Mouse (Mus musculus) heart, embryonic 12.5 days (tissue): ENCODE measurements around the gene Slc24a3. TPM values are rescaled to one million over a fixed set of nuclear protein-coding genes. Genes with fewer than 3 reads are reported as not detected.

Experiments used
- ATAC-seq: fragments of 200-750 bp; cut with Nextera tagmentation; 2 replicates; pipeline ENCODE4 v1.8.0; 2017; ENCODE audit warnings: moderate TSS enrichment, moderate library complexity; ENCODE audit not compliant: insufficient number of reproducible peaks, low FRiP score
- H3K27ac ChIP-seq: fragments of 300-500 bp; sonication (generic); 2 replicates; pipeline ENCODE4 v1.5.1; 2016; ENCODE audit warnings: mild to moderate bottlenecking, moderate library complexity; ENCODE audit not compliant: poor library complexity, severe bottlenecking
- H3K27me3 ChIP-seq: fragments of 300-500 bp; sonication (generic); replicated peaks from 2 replicates; pipeline ENCODE4 v1.6.1; 2016; ENCODE audit warnings: mild to moderate bottlenecking, moderate library complexity
- H3K36me3 ChIP-seq: fragments of 300-500 bp; sonication (generic); 2 replicates; pipeline ENCODE4 v1.6.1; 2016; ENCODE audit warnings: mild to moderate bottlenecking, moderate library complexity
- H3K4me1 ChIP-seq: fragments of 300-500 bp; sonication (generic); replicated peaks from 2 replicates; pipeline ENCODE4 v1.6.1; 2016; ENCODE audit warnings: mild to moderate bottlenecking
- H3K4me2 ChIP-seq: fragments of 300-500 bp; sonication (generic); 2 replicates; pipeline ENCODE4 v1.6.1; 2016; ENCODE audit warnings: mild to moderate bottlenecking, moderate library complexity
- H3K4me3 ChIP-seq: fragments of 300-500 bp; sonication (generic); 2 replicates; pipeline ENCODE4 v1.5.1; 2016; ENCODE audit warnings: mild to moderate bottlenecking
- H3K9ac ChIP-seq: fragments of 300-500 bp; sonication (generic); 2 replicates; pipeline ENCODE4 v1.6.1; 2016; ENCODE audit warnings: mild to moderate bottlenecking, moderate library complexity
- H3K9me3 ChIP-seq: fragments of 300-500 bp; sonication (generic); replicated peaks from 2 replicates; pipeline ENCODE4 v1.6.1; 2016; ENCODE audit warnings: mild to moderate bottlenecking, moderate library complexity
- WGBS: fragments of 180-500 bp; shearing (Covaris S2); methylation state at CpG from one replicate; pipeline ENCODE4 v1.1.7; 2016; 5-methylcytosine and 5-hydroxymethylcytosine counted together
- polyA plus RNA-seq: library from polyadenylated mRNA; unstranded; fragments of >200 nt; fragmentation: Nextera tagmentation; extraction: Ambion mirVana; gene quantifications from 2 replicates; pipeline ENCODE4 v1.2.1, GENCODE M21; 2016

The Slc24a3 gene
- polyA plus RNA-seq, 1 experiment from 2014 or later: 2.9 TPM

DNA sequence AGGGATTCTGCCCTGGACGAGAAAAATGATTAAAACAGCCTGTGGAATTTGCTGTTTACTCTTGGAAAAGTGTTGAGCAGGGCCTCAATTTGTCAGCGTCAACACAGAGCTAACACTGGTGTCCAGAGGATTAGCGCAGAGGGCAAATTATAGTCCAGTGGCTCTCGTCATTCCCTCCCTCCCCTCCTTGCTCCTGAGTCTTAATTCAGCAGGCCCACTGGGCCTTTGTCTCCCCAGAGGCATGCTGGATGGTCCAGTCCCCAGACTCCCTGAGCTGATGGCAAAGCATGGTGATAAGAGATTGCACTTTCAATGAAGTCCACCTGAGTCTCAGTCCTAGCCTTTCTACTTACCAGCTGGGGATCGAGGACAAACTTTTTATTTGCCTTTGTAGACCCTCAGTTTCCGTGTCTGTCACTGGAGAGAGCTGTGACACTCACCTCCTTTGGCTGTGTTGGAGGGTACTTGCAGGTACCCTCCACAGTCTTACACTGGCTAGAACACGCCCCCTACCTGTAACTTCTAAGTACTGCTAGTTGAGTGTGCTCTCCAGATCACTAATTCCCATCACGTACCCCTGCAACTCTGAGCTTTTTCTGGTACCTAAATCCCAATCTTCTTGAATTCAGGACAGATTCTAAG lies 289.7 kb downstream of the Slc24a3 start:
- H3K9me3 ChIP-seq: no peaks in the 10 kb centered on the region
- WGBS: 47% methylated on average over 8 of the region's 8 CpGs
- H3K27ac ChIP-seq: no peak overlapping the region
- no peaks in the 10 kb centered on the region for H3K27me3 ChIP-seq
- H3K4me1 ChIP-seq: peaks cover 11% of the 10 kb centered on the region; the same call in 1 of the 2 replicates
- ATAC-seq: no peak
- no peak overlapping the region for H3K9ac ChIP-seq
- H3K4me3 ChIP-seq: no peak overlapping the region
- H3K36me3 ChIP-seq: no peaks in the 10 kb centered on the region
- H3K4me2 ChIP-seq: no peak overlapping the region

DNA sequence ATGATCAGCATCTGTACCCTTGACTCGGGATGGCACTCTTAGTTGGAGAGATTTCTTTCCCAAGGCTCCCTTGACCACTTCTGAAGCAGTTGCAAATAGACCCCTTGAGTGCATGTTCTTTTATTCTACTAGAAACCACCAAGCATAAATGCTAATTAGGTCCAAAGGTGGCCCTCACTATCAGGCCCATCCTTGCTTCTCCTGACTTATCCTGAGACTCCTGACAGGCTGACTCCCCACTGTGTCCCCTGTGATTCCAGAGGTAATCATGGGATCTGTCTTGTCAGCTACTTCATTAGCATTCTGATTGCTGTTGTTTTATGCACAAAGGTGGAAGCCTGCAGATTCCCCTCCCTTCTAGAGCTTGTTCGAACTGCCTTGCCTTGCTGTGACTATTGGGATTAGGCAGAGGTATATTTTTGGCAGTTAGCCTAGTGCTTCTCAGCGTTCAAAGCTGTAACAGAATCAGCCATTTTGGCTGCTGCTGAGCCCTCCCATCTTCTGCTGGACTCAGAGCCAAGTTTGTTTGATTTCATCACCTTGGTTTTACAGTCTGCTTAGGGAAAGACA lies 293.4 kb downstream of the Slc24a3 start:
- WGBS: 35% methylated on average over 3 of the region's 3 CpGs
- Histone ChIP-seq H3K9me3 (no peaks in the 10 kb centered on the region), H3K4me2 (no peak overlapping the region), H3K4me1 (peaks cover 11% of the 10 kb centered on the region; the same call in 1 of the 2 replicates), H3K36me3 (no peaks in the 10 kb centered on the region), H3K4me3 (no peak overlapping the region), H3K9ac (no peak overlapping the region), H3K27me3 (no peaks in the 10 kb centered on the region), H3K27ac (no peak overlapping the region)
- ATAC-seq: no peak

DNA sequence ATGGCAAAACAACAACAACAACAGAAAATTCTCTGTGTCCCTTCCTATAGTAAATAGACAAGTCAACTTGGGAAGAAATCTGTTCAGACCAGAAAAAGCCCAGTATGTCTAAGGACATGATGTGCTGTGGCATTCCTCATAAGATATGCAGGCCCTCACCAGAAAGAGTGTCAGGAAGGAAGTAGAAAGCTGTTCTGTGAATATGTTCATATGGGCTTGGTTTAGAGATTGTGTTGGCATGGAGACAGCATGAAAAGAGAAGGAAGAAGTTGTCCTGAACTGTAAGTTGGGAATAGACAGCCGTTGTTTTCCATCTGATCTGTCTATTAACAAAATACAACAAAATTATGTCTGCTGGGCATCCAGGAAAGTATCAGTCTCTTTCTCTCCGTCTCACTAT lies 294.7 kb downstream of the Slc24a3 start:
- WGBS: 79% methylated on average over 2 of the region's 2 CpGs

DNA sequence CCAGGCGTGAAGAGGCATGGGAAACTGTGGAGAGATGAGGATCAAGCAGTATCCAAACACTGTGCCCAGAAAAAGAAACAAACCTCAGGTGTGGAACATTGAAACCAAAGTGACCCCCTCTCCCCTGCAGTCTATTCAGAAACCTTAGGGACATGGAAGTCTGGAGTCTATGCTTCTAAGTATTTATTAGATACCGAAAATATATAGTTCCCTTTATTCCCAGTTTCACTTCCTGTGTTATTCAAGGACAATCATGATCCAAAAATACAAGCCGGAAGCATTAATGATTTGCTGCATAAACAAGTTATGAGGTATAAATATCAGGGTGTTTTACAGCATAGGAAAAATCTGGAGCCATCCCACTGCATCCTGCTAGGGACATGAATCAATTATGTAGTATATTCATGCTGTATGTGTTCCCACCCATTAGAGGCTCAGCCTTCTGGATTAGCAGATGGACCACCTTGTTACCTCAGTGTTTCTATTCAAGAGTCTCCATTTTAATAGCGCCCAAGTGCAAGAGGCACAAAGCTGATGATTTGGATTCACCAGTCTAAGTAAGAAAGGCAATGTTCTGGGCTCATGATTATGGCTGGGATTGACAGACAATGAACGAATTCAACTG lies 301.3 kb downstream of the Slc24a3 start:
- no peaks in the 10 kb centered on the region for H3K9me3 ChIP-seq
- no peak overlapping the region for H3K4me2 ChIP-seq

More for the DNA sequence above, 294.7 kb downstream of the Slc24a3 start:
- ATAC-seq: no peak
- no peak overlapping the region for H3K4me3 ChIP-seq
- no peaks in the 10 kb centered on the region for H3K9me3 ChIP-seq
- peaks cover 11% of the 10 kb centered on the region; the same call in 1 of the 2 replicates for H3K4me1 ChIP-seq
- no peaks in the 10 kb centered on the region for H3K27me3 ChIP-seq
- no peak overlapping the region for H3K27ac ChIP-seq
- no peak overlapping the region for H3K4me2 ChIP-seq
- no peaks in the 10 kb centered on the region for H3K36me3 ChIP-seq
- H3K9ac ChIP-seq: no peak overlapping the region

DNA sequence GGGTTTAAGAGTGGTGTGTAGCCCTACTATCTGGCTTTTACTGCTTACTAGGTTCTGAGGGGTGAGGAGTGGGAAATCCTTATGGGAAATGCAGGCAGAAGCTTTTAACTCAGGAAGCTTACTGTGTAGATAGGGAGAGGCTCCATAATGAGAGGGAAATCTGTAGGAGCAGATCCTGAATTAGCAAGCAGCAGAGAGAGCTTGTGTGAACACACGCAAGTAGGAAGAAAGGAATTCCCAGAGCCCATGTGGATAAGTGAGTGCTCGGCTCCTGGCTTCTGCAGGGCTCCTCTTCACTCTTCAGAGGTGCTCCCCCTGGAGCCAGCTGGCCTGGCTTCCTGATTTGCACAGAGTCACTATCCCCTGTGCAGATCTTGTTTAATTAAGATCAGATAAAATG lies 309.9 kb downstream of the Slc24a3 start:
- no peak for ATAC-seq
- Histone ChIP-seq H3K9me3 (no peaks in the 10 kb centered on the region), H3K4me2 (no peak overlapping the region), H3K27ac (no peak overlapping the region), H3K4me3 (no peak overlapping the region), H3K27me3 (no peaks in the 10 kb centered on the region), H3K36me3 (no peaks in the 10 kb centered on the region), H3K4me1 (no peaks in the 10 kb centered on the region), H3K9ac (no peak overlapping the region)
- 39% methylated on average over 2 of the region's 2 CpGs for WGBS

More for the DNA sequence above, 301.3 kb downstream of the Slc24a3 start:
- Histone ChIP-seq H3K4me3 (no peak overlapping the region), H3K27ac (no peak overlapping the region), H3K9ac (no peak overlapping the region), H3K36me3 (no peaks in the 10 kb centered on the region), H3K27me3 (no peaks in the 10 kb centered on the region), H3K4me1 (no peaks in the 10 kb centered on the region)
- 77% methylated on average over 5 of the region's 5 CpGs for WGBS
- no peak for ATAC-seq

DNA sequence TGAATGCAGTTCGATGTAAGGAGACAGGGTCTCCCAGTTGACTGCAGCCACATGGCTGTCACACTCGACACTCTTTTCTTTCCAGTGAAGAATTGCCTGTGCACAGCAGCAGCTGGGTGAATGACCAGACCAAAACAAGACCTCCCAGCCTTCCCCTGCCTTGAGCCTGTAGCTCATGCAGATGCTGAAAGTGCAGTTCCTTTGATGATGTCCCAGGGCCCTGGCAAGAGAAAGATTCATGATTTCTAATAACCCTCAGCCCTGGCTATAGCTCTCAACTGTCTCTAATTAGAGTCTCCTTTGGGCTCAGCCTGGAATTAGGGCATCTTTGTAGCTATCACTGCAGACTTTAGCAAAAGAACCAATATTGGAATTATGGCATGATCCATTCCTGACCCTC lies 312.1 kb downstream of the Slc24a3 start:
- 82% methylated on average over 2 of the region's 2 CpGs for WGBS

DNA sequence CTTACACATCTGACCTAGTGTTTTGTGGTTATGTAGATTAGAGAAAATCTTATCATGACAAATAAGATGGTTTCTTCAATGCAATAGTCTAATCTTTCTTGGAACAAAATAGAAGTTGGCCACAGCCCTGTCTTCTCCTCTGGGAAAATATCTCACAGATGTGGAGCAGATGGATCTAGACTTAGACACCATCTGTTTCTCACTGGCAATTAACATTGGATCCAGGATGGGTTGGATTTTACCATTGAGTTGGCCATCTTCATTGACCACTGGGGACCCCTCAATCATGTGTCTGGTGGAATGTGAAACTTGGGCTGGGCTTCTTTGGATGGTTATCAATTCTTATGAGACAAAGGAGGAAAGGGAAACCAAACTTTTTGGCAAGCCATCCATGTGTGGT lies 332.7 kb downstream of the Slc24a3 start:
- no peak overlapping the region for H3K27ac ChIP-seq
- H3K4me1 ChIP-seq: 0 out of 2 replicates have a peak, but pooled peaks cover 3% of the 10 kb centered on the region
- H3K36me3 ChIP-seq: no peaks in the 10 kb centered on the region
- H3K4me2 ChIP-seq: no peak overlapping the region
- H3K9ac ChIP-seq: no peak overlapping the region
- no peaks in the 10 kb centered on the region for H3K27me3 ChIP-seq
- H3K4me3 ChIP-seq: no peak overlapping the region
- no peak for ATAC-seq
- H3K9me3 ChIP-seq: no peaks in the 10 kb centered on the region

More for the DNA sequence above, 312.1 kb downstream of the Slc24a3 start:
- Histone ChIP-seq H3K4me1 (no peaks in the 10 kb centered on the region), H3K9ac (no peak overlapping the region), H3K9me3 (no peaks in the 10 kb centered on the region), H3K4me2 (no peak overlapping the region), H3K27ac (no peak overlapping the region), H3K4me3 (no peak overlapping the region), H3K27me3 (no peaks in the 10 kb centered on the region), H3K36me3 (no peaks in the 10 kb centered on the region)
- no peak for ATAC-seq

DNA sequence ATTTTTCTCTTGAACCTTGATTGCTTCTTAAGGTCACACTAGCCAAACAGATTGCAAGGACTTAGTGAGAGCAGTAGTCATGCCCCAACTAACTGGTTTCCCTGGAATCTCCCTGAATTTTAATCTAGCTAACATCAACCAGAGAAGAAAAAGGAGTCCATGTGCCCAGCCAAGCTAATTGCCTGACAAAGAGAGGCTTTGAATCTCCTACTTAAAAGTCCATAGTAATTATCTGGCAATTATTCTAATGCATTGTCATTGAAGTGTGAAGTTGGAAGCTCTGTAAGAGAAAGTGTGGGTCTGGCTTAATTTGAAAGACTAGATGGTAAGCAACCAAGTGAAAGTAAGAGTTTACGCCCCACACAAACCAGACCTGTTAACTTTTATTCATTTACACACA lies 333.9 kb downstream of the Slc24a3 start:
- H3K4me1 ChIP-seq: 0 out of 2 replicates have a peak, but pooled peaks cover 3% of the 10 kb centered on the region
- H3K4me3 ChIP-seq: no peak overlapping the region
- no peaks in the 10 kb centered on the region for H3K36me3 ChIP-seq
- no peaks in the 10 kb centered on the region for H3K27me3 ChIP-seq
- ATAC-seq: no peak
- H3K9ac ChIP-seq: no peak overlapping the region
- 95% methylated on average over 1 of the region's 1 CpGs for WGBS
- H3K27ac ChIP-seq: no peak overlapping the region
- no peak overlapping the region for H3K4me2 ChIP-seq
- no peaks in the 10 kb centered on the region for H3K9me3 ChIP-seq

DNA sequence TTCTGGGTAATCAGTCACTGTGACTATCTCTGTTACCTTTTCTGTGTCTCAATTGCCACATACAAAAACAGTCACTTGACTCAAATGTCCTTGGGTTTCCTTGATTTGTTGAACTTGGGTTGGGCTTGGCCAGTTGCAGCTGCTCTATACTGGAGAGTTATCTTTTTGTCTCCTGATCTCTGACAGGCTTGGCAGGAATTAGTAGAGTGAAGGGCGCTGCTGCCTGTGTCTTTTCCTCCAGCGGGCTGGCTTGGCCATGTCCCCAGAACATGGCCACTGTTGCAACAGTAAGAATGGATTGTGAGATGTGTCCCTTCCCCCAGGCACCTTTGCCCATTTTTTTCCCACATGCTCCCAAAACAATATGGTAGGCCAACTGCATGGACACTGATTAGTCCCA lies 340.1 kb downstream of the Slc24a3 start:
- Histone ChIP-seq H3K4me1 (peaks cover 12% of the 10 kb centered on the region), H3K36me3 (no peaks in the 10 kb centered on the region), H3K4me2 (no peak overlapping the region), H3K4me3 (no peak overlapping the region), H3K9me3 (no peaks in the 10 kb centered on the region), H3K9ac (no peak overlapping the region), H3K27ac (no peak overlapping the region), H3K27me3 (no peaks in the 10 kb centered on the region)
- ATAC-seq: no peak
- 74% methylated on average over 2 of the region's 2 CpGs for WGBS

DNA sequence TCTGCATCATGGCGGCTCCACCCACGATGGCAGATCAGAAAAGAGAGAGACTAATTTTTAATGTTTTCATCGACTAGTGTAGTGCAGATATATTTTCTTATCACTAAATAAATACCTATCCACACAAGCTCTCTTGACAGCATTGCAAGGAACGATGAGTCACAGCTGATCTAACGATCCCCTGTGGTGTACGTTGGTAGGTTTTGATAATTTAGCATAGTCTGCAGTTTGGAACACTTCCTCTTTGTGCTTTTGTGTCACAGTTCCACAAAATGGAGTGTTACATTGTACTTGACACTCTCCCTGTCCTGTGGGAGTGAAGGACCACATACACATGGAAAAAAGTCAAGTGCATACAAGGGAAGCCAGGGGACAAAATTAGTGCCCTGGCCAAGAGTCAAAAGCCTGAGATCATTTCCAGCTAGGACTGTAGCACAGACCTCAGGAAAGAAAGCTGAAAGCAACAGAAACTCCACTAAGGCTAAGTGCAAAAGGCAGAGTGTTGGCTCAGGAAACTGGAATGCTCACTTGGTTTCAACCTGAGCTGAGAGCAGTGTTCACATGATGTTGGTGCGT lies 343.2 kb downstream of the Slc24a3 start:
- Histone ChIP-seq H3K27me3 (no peaks in the 10 kb centered on the region), H3K36me3 (no peaks in the 10 kb centered on the region), H3K9me3 (no peaks in the 10 kb centered on the region), H3K9ac (no peak overlapping the region), H3K4me2 (no peak overlapping the region), H3K4me1 (peaks cover 8% of the 10 kb centered on the region), H3K4me3 (no peak overlapping the region), H3K27ac (no peak overlapping the region)
- 57% methylated on average over 7 of the region's 7 CpGs for WGBS
- ATAC-seq: no peak

DNA sequence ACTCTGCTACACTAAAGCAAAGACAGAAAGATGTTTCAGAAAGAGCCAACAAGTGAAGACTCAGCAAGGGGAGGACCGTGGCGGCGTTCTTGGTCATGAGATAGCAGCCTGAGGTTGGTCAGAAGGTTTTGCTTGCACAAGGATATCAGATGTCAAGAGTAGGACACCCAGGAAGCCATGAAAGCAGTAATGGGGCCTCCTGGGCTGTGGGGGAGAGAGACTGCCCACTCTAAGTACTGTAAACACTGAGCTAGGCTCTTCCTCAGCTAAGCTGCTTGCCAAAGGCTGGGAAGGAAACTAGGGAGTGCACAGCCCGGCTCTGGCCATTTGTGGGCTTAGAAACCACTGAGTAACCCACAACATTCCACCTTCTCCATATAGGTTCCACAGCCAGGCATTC lies 348.4 kb downstream of the Slc24a3 start:
- H3K9ac ChIP-seq: no peak overlapping the region
- WGBS: 67% methylated on average over 4 of the region's 4 CpGs

More for the DNA sequence above, 348.4 kb downstream of the Slc24a3 start:
- peaks cover 4% of the 10 kb centered on the region for H3K4me1 ChIP-seq
- no peaks in the 10 kb centered on the region for H3K36me3 ChIP-seq
- H3K27ac ChIP-seq: no peak overlapping the region
- ATAC-seq: no peak
- no peaks in the 10 kb centered on the region for H3K27me3 ChIP-seq
- no peak overlapping the region for H3K4me3 ChIP-seq
- no peaks in the 10 kb centered on the region for H3K9me3 ChIP-seq
- no peak overlapping the region for H3K4me2 ChIP-seq
